Mouse (Mus musculus): ENCODE results near the gene Sema5b.
A peak's percentile ranks its signal among the peaks of the same experiment; 100 is the strongest.

GRCm38 (mm10) chr16:35500342-35500741 is 40.6 kb upstream of the Sema5b start:
- peak; percentile 16; the same call in 1 of the 2 replicates for TF ChIP-seq CTCF (IDR thresholded peaks at IDR 0.05; ENCODE audit: low read depth)
- no peak for TF ChIP-seq EP300 (optimal IDR thresholded peaks at IDR 0.05)
